Mouse (Mus musculus): ENCODE results near the gene Elf1. TPM values are rescaled to one million over a fixed set of nuclear protein-coding genes. Genes with fewer than 3 reads are reported as not detected.
"Not testable (repeated sequence)": the region's sequence is repeated elsewhere in the genome, so short reads cannot be mapped to it uniquely, and the experiment has no call there.

Elf1 gene
- total RNA-seq (2014; rRNA removed), result 4.3 and 6.4 TPM in 2 replicates
- 3.4 TPM in 2 replicates for polyA plus RNA-seq (2015; fragmentation: Nextera tagmentation; extraction: Ambion mirVana)

DNA sequence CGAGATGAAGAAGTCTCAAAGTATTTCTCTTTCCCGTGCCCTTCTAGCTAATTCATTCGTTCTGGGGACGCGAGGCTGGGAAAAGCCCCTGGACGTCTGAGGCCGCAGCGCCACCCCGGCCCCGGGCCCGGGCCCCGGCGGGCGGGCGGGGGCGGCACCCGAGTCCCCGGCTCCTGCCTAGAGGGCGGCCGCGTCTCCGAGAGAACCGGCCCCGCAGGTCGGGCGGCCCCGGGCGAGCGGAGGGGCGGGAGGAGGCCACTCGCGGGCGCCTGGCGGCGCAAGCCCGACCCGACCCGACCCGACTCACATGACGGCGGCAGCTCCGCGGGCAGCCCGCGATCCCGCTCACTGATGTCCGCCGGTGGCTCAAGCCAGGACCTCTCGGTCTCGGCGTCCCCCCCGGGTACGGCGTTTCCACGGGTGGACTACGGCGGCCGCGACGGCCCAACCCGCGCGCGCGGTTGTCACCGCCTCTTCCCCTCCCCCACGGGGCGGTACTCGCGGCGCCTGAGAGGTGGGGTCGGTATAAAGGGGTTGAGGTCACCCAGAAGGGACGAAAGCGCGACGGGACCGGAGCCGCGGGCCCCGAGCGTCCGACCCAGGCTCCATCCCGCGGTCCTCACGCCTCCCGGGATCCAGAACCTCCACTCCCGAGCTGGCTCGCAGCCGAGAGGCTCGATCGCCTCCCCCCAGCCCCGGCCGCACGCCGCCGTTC, at the start of gene Elf1:
Elf1 (plus strand) TSS at position 571 of the 715 bp plus-strand sequence.
- ATAC-seq, result peak; percentile 84
- peak within 1 kb of the TSS; percentile 65 for H3K4me2 ChIP-seq (ENCODE audit: low read depth, low read length)
- no peaks in the 10 kb centered on the region for H3K36me3 ChIP-seq (ENCODE audit: insufficient read depth, low read length)
- peak; percentile 96 for DNase-seq (ENCODE audit: low spot score)
- peak within 1 kb of the TSS; percentile 98 for H3K4me3 ChIP-seq (ENCODE audit: low read length)
- under 1% methylated on average over 80 of the region's 96 CpGs for WGBS
- H3K27me3 ChIP-seq (ENCODE audit: insufficient read depth, low read length), result no peaks in the 10 kb centered on the region
- peak within 1 kb of the TSS; percentile 100 for H3K27ac ChIP-seq
- H3K9me3 ChIP-seq (ENCODE audit: low read length), result no peaks in the 10 kb centered on the region
- peak within 1 kb of the TSS; percentile 98 for H3K9ac ChIP-seq (replicated peaks; ENCODE audit: low read length)
- TF ChIP-seq CTCF (IDR thresholded peaks at IDR 0.05; ENCODE audit: low read depth), result no peak
- peaks cover 16% of the 10 kb centered on the region for H3K4me1 ChIP-seq (ENCODE audit: insufficient read depth, low read length)

DNA sequence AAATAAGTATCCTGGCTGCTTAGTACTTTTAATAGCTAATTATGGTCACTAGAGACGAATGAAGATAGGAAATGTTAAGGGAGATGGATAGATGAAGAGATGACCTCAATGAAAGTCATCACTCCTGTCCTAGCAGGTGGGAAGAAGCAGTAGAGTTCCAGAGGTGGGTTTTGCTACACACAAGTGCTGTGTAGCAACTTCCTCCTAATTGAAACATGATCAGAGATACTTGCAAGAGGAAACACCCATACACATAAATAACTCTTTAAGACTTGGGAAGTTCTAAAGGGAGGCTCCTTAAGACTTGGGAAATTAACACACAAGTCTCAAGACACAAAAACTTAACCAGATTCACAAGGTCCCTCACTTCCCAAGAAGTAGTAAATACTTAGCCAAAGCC, 46.9 kb upstream of the Elf1 start:
- no peak for TF ChIP-seq CTCF (IDR thresholded peaks at IDR 0.05; ENCODE audit: low read depth)
- no peak for ATAC-seq
- H3K9ac ChIP-seq (replicated peaks; ENCODE audit: low read length), result no peak overlapping the region
- H3K4me3 ChIP-seq (ENCODE audit: low read length), result no peak overlapping the region
- no peaks in the 10 kb centered on the region for H3K9me3 ChIP-seq (ENCODE audit: low read length)
- no peak overlapping the region for H3K4me2 ChIP-seq (ENCODE audit: low read depth, low read length)
- no peaks in the 10 kb centered on the region for H3K4me1 ChIP-seq (ENCODE audit: insufficient read depth, low read length)
- H3K27ac ChIP-seq, result no peak overlapping the region
- no peaks in the 10 kb centered on the region for H3K36me3 ChIP-seq (ENCODE audit: insufficient read depth, low read length)
- 74% methylated on average over 1 of the region's 1 CpGs for WGBS
- H3K27me3 ChIP-seq (ENCODE audit: insufficient read depth, low read length), result no peaks in the 10 kb centered on the region
- no peak for DNase-seq (ENCODE audit: low spot score)

DNA sequence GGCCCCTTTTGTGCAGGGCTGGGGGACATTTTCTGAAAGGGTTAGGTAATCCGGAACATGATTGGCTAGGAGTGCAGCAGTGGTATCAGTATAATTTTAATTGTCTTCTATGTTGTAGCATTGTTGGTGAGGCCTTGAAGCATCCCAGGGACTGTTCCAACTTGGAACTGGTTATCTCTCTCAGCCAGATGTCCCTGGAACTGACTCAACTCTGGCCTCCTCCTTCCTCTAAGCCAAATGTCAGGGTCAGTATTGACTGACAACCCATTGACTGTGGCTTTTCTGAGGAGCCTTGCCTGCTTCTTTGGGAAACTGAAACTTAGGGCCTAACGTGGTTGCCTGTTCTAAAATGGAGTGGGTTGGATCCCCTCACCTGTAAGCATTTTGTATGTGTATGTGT, 40.3 kb upstream of the Elf1 start:
- 92% methylated on average over 2 of the region's 2 CpGs for WGBS
- DNase-seq (ENCODE audit: low spot score), result no peak

DNA sequence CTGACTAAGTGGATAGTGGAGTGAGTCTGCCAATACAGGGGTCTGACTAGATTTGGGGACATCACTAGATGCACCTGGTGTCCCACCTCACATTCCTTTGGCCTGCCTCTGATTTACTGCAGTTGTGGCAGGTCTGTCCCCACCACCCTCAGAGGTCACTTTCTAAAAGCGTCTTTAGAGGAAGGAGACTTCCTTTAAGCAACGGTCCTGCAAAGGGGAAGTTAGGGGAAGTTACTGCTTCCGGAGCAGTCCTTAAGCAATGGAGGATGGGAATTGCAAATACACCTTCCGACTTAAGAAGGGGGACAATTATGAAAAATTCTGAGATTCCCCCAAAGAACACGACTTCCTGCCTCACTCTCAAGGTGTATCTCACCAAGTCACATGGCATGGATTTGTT, 39.6 kb upstream of the Elf1 start:
- DNase-seq (ENCODE audit: low spot score) (no peak), ATAC-seq (no peak)
- Histone ChIP-seq H3K36me3 (ENCODE audit: insufficient read depth, low read length) (no peaks in the 10 kb centered on the region), H3K27me3 (ENCODE audit: insufficient read depth, low read length) (no peaks in the 10 kb centered on the region), H3K4me1 (ENCODE audit: insufficient read depth, low read length) (peaks cover 8% of the 10 kb centered on the region), H3K9me3 (ENCODE audit: low read length) (no peaks in the 10 kb centered on the region), H3K4me3 (ENCODE audit: low read length) (no peak overlapping the region), H3K27ac (no peak overlapping the region), H3K9ac (replicated peaks; ENCODE audit: low read length) (no peak overlapping the region), H3K4me2 (ENCODE audit: low read depth, low read length) (no peak overlapping the region)
- TF ChIP-seq CTCF (IDR thresholded peaks at IDR 0.05; ENCODE audit: low read depth), result no peak
- 92% methylated on average over 5 of the region's 5 CpGs for WGBS

More for the DNA sequence above, 40.3 kb upstream of the Elf1 start:
- H3K9me3 ChIP-seq (ENCODE audit: low read length), result no peaks in the 10 kb centered on the region
- no peak for TF ChIP-seq CTCF (IDR thresholded peaks at IDR 0.05; ENCODE audit: low read depth)
- H3K9ac ChIP-seq (replicated peaks; ENCODE audit: low read length), result no peak overlapping the region
- H3K27ac ChIP-seq, result no peak overlapping the region
- no peak overlapping the region for H3K4me3 ChIP-seq (ENCODE audit: low read length)
- no peak overlapping the region for H3K4me2 ChIP-seq (ENCODE audit: low read depth, low read length)
- H3K27me3 ChIP-seq (ENCODE audit: insufficient read depth, low read length), result no peaks in the 10 kb centered on the region
- H3K4me1 ChIP-seq (ENCODE audit: insufficient read depth, low read length), result peaks cover 8% of the 10 kb centered on the region
- no peaks in the 10 kb centered on the region for H3K36me3 ChIP-seq (ENCODE audit: insufficient read depth, low read length)
- ATAC-seq, result no peak

DNA sequence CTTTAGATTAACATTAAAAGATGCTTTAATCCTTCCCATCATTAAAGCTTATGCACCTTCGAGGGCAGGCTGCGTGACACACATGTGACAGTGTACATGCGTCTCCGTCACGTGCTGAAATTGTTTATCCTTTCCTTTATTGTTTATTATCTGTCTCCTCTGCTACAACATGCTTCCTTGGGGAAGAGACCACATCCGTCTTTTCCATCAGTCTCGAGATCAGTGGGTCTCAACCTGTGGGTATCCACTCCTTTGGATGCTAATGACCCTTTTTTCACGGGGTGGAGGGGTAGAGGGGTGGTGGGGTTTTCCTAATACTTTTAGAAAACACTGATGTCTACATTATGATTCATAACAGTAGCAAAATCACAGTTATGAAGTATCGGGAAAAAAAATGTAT, 36.4 kb upstream of the Elf1 start:
- Histone ChIP-seq H3K9ac (replicated peaks; ENCODE audit: low read length) (no peak overlapping the region; the same call in 1 of the 2 replicates), H3K4me1 (ENCODE audit: insufficient read depth, low read length) (peaks cover 8% of the 10 kb centered on the region), H3K36me3 (ENCODE audit: insufficient read depth, low read length) (no peaks in the 10 kb centered on the region), H3K4me3 (ENCODE audit: low read length) (peak overlapping the region; percentile 21; the same call in 1 of the 2 replicates), H3K4me2 (ENCODE audit: low read depth, low read length) (peak overlapping the region; percentile 59), H3K27me3 (ENCODE audit: insufficient read depth, low read length) (no peaks in the 10 kb centered on the region), H3K9me3 (ENCODE audit: low read length) (no peaks in the 10 kb centered on the region), H3K27ac (peak overlapping the region; percentile 84; the same call in 1 of the 2 replicates)
- peak; percentile 24; the same call in 1 of the 2 replicates for ATAC-seq
- DNase-seq (ENCODE audit: low spot score), result no peak
- 58% methylated on average over 9 of the region's 9 CpGs for WGBS
- no peak for TF ChIP-seq CTCF (IDR thresholded peaks at IDR 0.05; ENCODE audit: low read depth)

DNA sequence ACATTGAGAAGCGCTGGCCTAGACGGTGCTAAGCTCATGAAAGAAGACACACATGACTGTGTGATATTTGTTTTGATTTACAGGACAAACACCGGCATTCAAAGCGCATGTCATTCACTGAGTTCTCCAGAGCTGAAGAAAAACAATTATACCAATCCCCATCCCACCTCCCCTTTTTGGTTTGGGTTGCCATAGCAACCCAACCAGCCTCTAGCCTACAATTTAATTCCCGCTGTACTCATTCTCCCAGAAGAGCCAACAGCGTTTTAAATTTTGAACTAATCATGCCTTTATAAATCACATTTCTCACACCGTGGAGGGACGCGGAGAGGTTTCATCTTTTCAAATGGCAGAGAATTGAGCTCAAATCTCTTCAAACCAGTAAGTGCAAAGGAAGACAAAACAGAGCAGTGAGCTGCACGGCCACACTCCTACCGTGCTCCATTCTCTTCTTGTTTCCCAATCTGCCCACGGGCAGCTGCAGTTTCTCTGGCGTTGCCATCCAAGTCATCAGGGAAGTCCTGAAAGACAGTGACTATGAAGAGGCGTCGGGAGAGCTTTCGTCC, 35.9 kb upstream of the Elf1 start:
- DNase-seq (ENCODE audit: low spot score) (peak; percentile 79), ATAC-seq (peak; percentile 84)
- peak overlapping the region; percentile 21 for H3K4me3 ChIP-seq (ENCODE audit: low read length)
- peak overlapping the region; percentile 84 for H3K27ac ChIP-seq
- no peak for TF ChIP-seq CTCF (IDR thresholded peaks at IDR 0.05; ENCODE audit: low read depth)
- H3K4me1 ChIP-seq (ENCODE audit: insufficient read depth, low read length), result peaks cover 8% of the 10 kb centered on the region
- H3K9me3 ChIP-seq (ENCODE audit: low read length), result no peaks in the 10 kb centered on the region
- H3K36me3 ChIP-seq (ENCODE audit: insufficient read depth, low read length), result no peaks in the 10 kb centered on the region
- H3K9ac ChIP-seq (replicated peaks; ENCODE audit: low read length), result no peak overlapping the region; the same call in 1 of the 2 replicates
- WGBS, result 12% methylated on average over 16 of the region's 16 CpGs
- no peaks in the 10 kb centered on the region for H3K27me3 ChIP-seq (ENCODE audit: insufficient read depth, low read length)
- H3K4me2 ChIP-seq (ENCODE audit: low read depth, low read length), result peak overlapping the region; percentile 59

DNA sequence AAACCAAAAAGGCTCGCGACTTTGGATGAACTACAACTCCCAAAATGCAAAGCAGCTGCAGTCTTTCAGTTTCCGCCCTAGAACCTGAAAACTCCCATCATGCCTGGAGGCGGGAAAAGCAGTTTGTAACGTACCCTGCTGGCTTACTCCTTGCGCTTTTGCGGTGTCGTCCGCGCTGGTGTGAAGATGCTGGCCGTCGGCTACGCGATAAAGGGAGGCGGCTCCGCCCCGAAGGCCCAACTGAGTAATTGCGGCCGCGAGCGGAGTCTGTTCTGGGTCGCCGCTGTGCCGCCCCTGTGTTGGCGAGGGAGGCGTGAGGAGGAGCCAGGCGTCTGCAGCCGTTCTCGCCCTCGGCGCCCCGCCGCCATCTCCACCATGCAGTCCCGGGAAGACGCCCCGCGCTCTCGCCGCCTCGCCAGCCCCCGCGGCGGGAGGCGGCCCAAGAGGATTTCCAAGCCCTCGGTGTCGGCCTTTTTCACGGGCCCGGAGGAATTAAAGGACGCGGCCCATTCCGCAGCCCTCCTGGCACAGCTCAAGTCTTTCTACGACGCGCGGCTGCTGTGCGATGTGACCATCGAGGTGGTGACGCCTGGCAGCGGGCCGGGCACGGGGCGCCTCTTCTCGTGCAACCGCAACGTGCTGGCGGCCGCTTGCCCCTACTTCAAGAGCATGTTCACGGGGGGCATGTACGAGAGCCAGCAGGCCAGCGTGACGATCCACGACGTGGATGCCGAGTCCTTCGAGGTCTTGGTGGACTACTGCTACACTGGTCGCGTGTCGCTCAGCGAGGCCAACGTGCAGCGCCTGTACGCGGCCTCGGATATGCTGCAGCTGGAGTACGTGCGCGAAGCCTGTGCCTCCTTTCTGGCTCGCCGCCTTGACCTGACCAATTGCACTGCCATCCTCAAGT, 29.1 kb upstream of the Elf1 start, which contains the start of gene Kbtbd6:
Kbtbd6 (plus strand) TSS at position 155 of the 910 bp plus-strand sequence.
- H3K9me3 ChIP-seq (ENCODE audit: low read length); H3K36me3 ChIP-seq (ENCODE audit: insufficient read depth, low read length); H3K27me3 ChIP-seq (ENCODE audit: insufficient read depth, low read length); H3K27ac ChIP-seq; H3K4me1 ChIP-seq (ENCODE audit: insufficient read depth, low read length): not testable (repeated sequence)
- peak; percentile 93 for ATAC-seq
- DNase-seq (ENCODE audit: low spot score), result peak; percentile 96
- peak within 1 kb of the TSS; percentile 53 for H3K4me3 ChIP-seq (ENCODE audit: low read length)
- peak within 1 kb of the TSS; percentile 65 for H3K4me2 ChIP-seq (ENCODE audit: low read depth, low read length)
- 0 out of 2 replicates have a peak within 1 kb of the TSS, but pooled peaks have one; percentile 21 for H3K9ac ChIP-seq (replicated peaks; ENCODE audit: low read length)
- WGBS, result 19% methylated on average over 41 of the region's 89 CpGs

DNA sequence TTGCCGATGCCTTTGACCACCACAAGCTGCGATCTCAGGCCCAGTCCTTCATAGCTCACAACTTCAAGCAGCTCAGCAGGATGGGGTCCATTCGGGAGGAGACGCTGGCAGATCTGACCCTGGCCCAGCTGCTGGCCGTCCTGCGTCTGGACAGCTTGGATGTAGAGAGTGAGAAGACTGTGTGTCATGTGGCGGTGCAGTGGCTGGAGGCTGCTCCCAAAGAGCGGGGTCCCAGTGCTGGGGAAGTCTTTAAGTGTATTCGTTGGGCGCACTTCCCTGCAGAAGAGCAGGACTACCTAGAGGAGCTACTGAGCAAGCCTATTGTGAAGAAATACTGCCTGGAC, 28.4 kb upstream of the Elf1 start:
- 95% methylated on average over 4 of the region's 10 CpGs for WGBS
- not testable (repeated sequence) for ATAC-seq; H3K4me3 ChIP-seq (ENCODE audit: low read length); DNase-seq (ENCODE audit: low spot score); H3K4me2 ChIP-seq (ENCODE audit: low read depth, low read length); H3K9ac ChIP-seq (replicated peaks; ENCODE audit: low read length); H3K27ac ChIP-seq; H3K27me3 ChIP-seq (ENCODE audit: insufficient read depth, low read length); H3K4me1 ChIP-seq (ENCODE audit: insufficient read depth, low read length); H3K36me3 ChIP-seq (ENCODE audit: insufficient read depth, low read length); H3K9me3 ChIP-seq (ENCODE audit: low read length)

Data from hindbrain, postnatal 0 days (tissue).